Mouse (Mus musculus): ENCODE measurements around the gene BC107364. TPM values are rescaled to one million over a fixed set of nuclear protein-coding genes. Genes with fewer than 3 reads are reported as not detected.
"Not testable (repeated sequence)": the region's sequence is repeated elsewhere in the genome, so short reads cannot be mapped to it uniquely, and the experiment has no call there.

The BC107364 gene
- polyA plus RNA-seq, 1 experiment from 2014 or later, result not detected

- Histone ChIP-seq H3K36me3 (no peaks in the 10 kb centered on the region), H3K27me3 (replicated peaks) (peaks cover 11% of the 10 kb centered on the region), H3K4me2 (replicated peaks) (peak overlapping the region; percentile 47), H3K4me3 (no peak overlapping the region), H3K9me3 (no peaks in the 10 kb centered on the region), H3K9ac (0 out of 2 replicates have a peak overlapping the region, but pooled peaks have one; percentile 42), H3K4me1 (peaks cover 4% of the 10 kb centered on the region; the same call in 1 of the 2 replicates), H3K27ac (no peak overlapping the region)
- WGBS, result 2% methylated on average over 25 of the region's 25 CpGs
- ATAC-seq (ENCODE audit: low FRiP score, low read depth), result no peak
These were observed 11.8 kb upstream of the BC107364 start for GRCm38 (mm10) chr3:96463891-96464290.

GRCm38 (mm10) chr3:96460568-96460870 lies 8.4 kb upstream of the BC107364 start:
- H3K9ac ChIP-seq; ATAC-seq (ENCODE audit: low FRiP score, low read depth); H3K27ac ChIP-seq; H3K9me3 ChIP-seq; H3K27me3 ChIP-seq (replicated peaks); H3K36me3 ChIP-seq; H3K4me2 ChIP-seq (replicated peaks); H3K4me1 ChIP-seq; H3K4me3 ChIP-seq: not testable (repeated sequence)
- no CpG with 5 or more reads among the region's 19 CpGs for WGBS

- WGBS, result 0% methylated on average over 1 of the region's 58 CpGs
- not testable (repeated sequence) for H3K9ac ChIP-seq; H3K36me3 ChIP-seq; H3K27me3 ChIP-seq (replicated peaks); H3K4me3 ChIP-seq; H3K27ac ChIP-seq; H3K4me1 ChIP-seq; H3K9me3 ChIP-seq; H3K4me2 ChIP-seq (replicated peaks)
- peak; percentile 79 for ATAC-seq (ENCODE audit: low FRiP score, low read depth)
These were observed 7.9 kb upstream of the BC107364 start for GRCm38 (mm10) chr3:96459757-96460567.

GRCm38 (mm10) chr3:96458886-96459439 lies 6.9 kb upstream of the BC107364 start:
- not testable (repeated sequence) for H3K4me1 ChIP-seq; H3K4me2 ChIP-seq (replicated peaks); H3K9ac ChIP-seq; H3K9me3 ChIP-seq; H3K27me3 ChIP-seq (replicated peaks); H3K27ac ChIP-seq; ATAC-seq (ENCODE audit: low FRiP score, low read depth); H3K36me3 ChIP-seq; H3K4me3 ChIP-seq
- no CpG with 5 or more reads among the region's 48 CpGs for WGBS

- 0 out of 2 replicates have a peak, but pooled peaks have one; percentile 11 for ATAC-seq (ENCODE audit: low FRiP score, low read depth)
- H3K9ac ChIP-seq; H3K4me1 ChIP-seq; H3K36me3 ChIP-seq; H3K4me3 ChIP-seq; H3K4me2 ChIP-seq (replicated peaks); H3K27me3 ChIP-seq (replicated peaks); H3K9me3 ChIP-seq; H3K27ac ChIP-seq: not testable (repeated sequence)
- WGBS, result no CpG with 5 or more reads among the region's 53 CpGs
These were observed 5.9 kb upstream of the BC107364 start for GRCm38 (mm10) chr3:96458008-96458407.

GRCm38 (mm10) chr3:96451181-96451737 lies 847 bp downstream of the BC107364 start:
- not testable (repeated sequence) for ATAC-seq (ENCODE audit: low FRiP score, low read depth); H3K9me3 ChIP-seq; H3K4me2 ChIP-seq (replicated peaks); H3K27ac ChIP-seq; H3K4me3 ChIP-seq; H3K9ac ChIP-seq; H3K4me1 ChIP-seq; H3K36me3 ChIP-seq; H3K27me3 ChIP-seq (replicated peaks)
- no CpG with 5 or more reads among the region's 50 CpGs for WGBS

GRCm38 (mm10) chr3:96450586-96450896 lies 1.6 kb downstream of the BC107364 start:
- not testable (repeated sequence) for H3K4me1 ChIP-seq; H3K9ac ChIP-seq; H3K27ac ChIP-seq; ATAC-seq (ENCODE audit: low FRiP score, low read depth); H3K4me3 ChIP-seq; H3K36me3 ChIP-seq; H3K4me2 ChIP-seq (replicated peaks); H3K9me3 ChIP-seq
- 0% methylated on average over 1 of the region's 10 CpGs for WGBS
- H3K27me3 ChIP-seq (replicated peaks), result peaks cover 12% of the 10 kb centered on the region

GRCm38 (mm10) chr3:96449762-96450585 lies 2.1 kb downstream of the BC107364 start:
- H3K36me3 ChIP-seq; H3K4me2 ChIP-seq (replicated peaks); H3K9me3 ChIP-seq; H3K4me1 ChIP-seq; H3K9ac ChIP-seq; H3K27ac ChIP-seq; H3K27me3 ChIP-seq (replicated peaks); H3K4me3 ChIP-seq: not testable (repeated sequence)
- ATAC-seq (ENCODE audit: low FRiP score, low read depth), result peak; percentile 83
- WGBS, result no CpG with 5 or more reads among the region's 68 CpGs

- Histone ChIP-seq H3K9me3 (no peaks in the 10 kb centered on the region), H3K27me3 (replicated peaks) (peaks cover 50% of the 10 kb centered on the region), H3K4me1 (peaks cover 4% of the 10 kb centered on the region; the same call in 1 of the 2 replicates), H3K27ac (no peak overlapping the region), H3K4me3 (no peak overlapping the region), H3K9ac (no peak overlapping the region), H3K36me3 (no peaks in the 10 kb centered on the region), H3K4me2 (replicated peaks) (no peak overlapping the region)
- 89% methylated on average over 4 of the region's 4 CpGs for WGBS
- no peak for ATAC-seq (ENCODE audit: low FRiP score, low read depth)
These were observed 6.7 kb downstream of the BC107364 start for GRCm38 (mm10) chr3:96445436-96445835.

GRCm38 (mm10) chr3:96440578-96440977 lies 11.5 kb downstream of the BC107364 start:
- Histone ChIP-seq H3K4me3 (peak overlapping the region; percentile 39), H3K36me3 (no peaks in the 10 kb centered on the region), H3K27me3 (replicated peaks) (peaks cover 75% of the 10 kb centered on the region), H3K9me3 (no peaks in the 10 kb centered on the region), H3K27ac (no peak overlapping the region), H3K9ac (peak overlapping the region; percentile 56), H3K4me1 (peaks cover 4% of the 10 kb centered on the region; the same call in 1 of the 2 replicates), H3K4me2 (replicated peaks) (peak overlapping the region; percentile 70)
- WGBS, result 1% methylated on average over 13 of the region's 13 CpGs
- no peak for ATAC-seq (ENCODE audit: low FRiP score, low read depth)

- 1% methylated on average over 26 of the region's 26 CpGs for WGBS
- H3K4me1 ChIP-seq, result no peaks in the 10 kb centered on the region; the same call in 1 of the 2 replicates
- no peak overlapping the region for H3K27ac ChIP-seq
- H3K9ac ChIP-seq, result no peak overlapping the region
- H3K27me3 ChIP-seq (replicated peaks), result peaks cover 34% of the 10 kb centered on the region
- peak overlapping the region; percentile 16; the same call in 1 of the 2 replicates for H3K4me3 ChIP-seq
- no peak for ATAC-seq (ENCODE audit: low FRiP score, low read depth)
- no peaks in the 10 kb centered on the region for H3K36me3 ChIP-seq
- H3K9me3 ChIP-seq, result no peaks in the 10 kb centered on the region
- H3K4me2 ChIP-seq (replicated peaks), result peak overlapping the region; percentile 44
These were observed 16.5 kb downstream of the BC107364 start for GRCm38 (mm10) chr3:96435557-96436091.

GRCm38 (mm10) chr3:96432207-96432606 lies 19.9 kb downstream of the BC107364 start:
- Histone ChIP-seq H3K4me1 (no peaks in the 10 kb centered on the region), H3K36me3 (no peaks in the 10 kb centered on the region), H3K27ac (no peak overlapping the region), H3K9ac (no peak overlapping the region), H3K9me3 (no peaks in the 10 kb centered on the region), H3K4me2 (replicated peaks) (no peak overlapping the region), H3K27me3 (replicated peaks) (peaks cover 22% of the 10 kb centered on the region), H3K4me3 (no peak overlapping the region)
- WGBS, result 6% methylated on average over 3 of the region's 3 CpGs
- ATAC-seq (ENCODE audit: low FRiP score, low read depth), result peak; percentile 65
